Mouse (Mus musculus): ENCODE measurements around the gene Ahcyl1.

- TF ChIP-seq CTCF (IDR thresholded peaks at IDR 0.05; ENCODE audit: low read depth, low read length) (no peak), GATA1 (IDR thresholded peaks at IDR 0.05; ENCODE audit: borderline replicate concordance, low read length) (no peak), TAL1 (conservative IDR thresholded peaks at IDR 0.05; ENCODE audit: low read depth, low read length) (no peak)
These were observed 43.6 kb upstream of the Ahcyl1 start for GRCm38 (mm10) chr3:107739966-107740365.

All from G1E (cell line).